Mouse (Mus musculus) limb, embryonic 10.5 days (tissue): ENCODE data around the gene Ptcd3. TPM values are rescaled to one million over a fixed set of nuclear protein-coding genes. Genes with fewer than 3 reads are reported as not detected.
"Not testable (repeated sequence)": the region's sequence is repeated elsewhere in the genome, so short reads cannot be mapped to it uniquely, and the experiment has no call there.

Experiments
- DNase-seq: peaks from one replicate; pipeline ENCODE4 v3.0.0-alpha.2; 2017; ENCODE audit warnings: low spot score
- H3K27ac ChIP-seq: fragments of 300-500 bp; sonication (generic); 2 replicates; pipeline ENCODE4 v1.5.1; 2016; ENCODE audit warnings: mild to moderate bottlenecking
- H3K27me3 ChIP-seq: fragments of 300-500 bp; sonication (generic); 2 replicates; pipeline ENCODE4 v1.6.1; 2016; ENCODE audit warnings: low read depth, mild to moderate bottlenecking; ENCODE audit not compliant: poor library complexity, severe bottlenecking
- H3K36me3 ChIP-seq: fragments of 300-500 bp; sonication (generic); 2 replicates; pipeline ENCODE4 v1.6.1; 2016; ENCODE audit warnings: mild to moderate bottlenecking, moderate library complexity
- H3K4me1 ChIP-seq: fragments of 300-500 bp; sonication (generic); 2 replicates; pipeline ENCODE4 v1.6.1; 2016
- H3K4me3 ChIP-seq: fragments of 300-500 bp; sonication (generic); 2 replicates; pipeline ENCODE4 v1.5.1; 2016; ENCODE audit warnings: mild to moderate bottlenecking, moderate library complexity
- H3K9me3 ChIP-seq: fragments of 300-500 bp; sonication (generic); replicated peaks from 2 replicates; pipeline ENCODE4 v1.6.1; 2016; ENCODE audit warnings: mild to moderate bottlenecking
- WGBS: fragments of 180-500 bp; shearing (Covaris S2); methylation state at CpG from one replicate; pipeline ENCODE4 v1.1.7; 2016; 5-methylcytosine and 5-hydroxymethylcytosine counted together
- polyA plus RNA-seq: library from polyadenylated mRNA; unstranded; fragments of >200 nt; fragmentation: Nextera tagmentation; extraction: Ambion mirVana; gene quantifications from 2 replicates; pipeline ENCODE4 v1.2.1, GENCODE M21; 2016

Ptcd3 gene
- polyA plus RNA-seq, 1 experiment from 2014 or later: 157 TPM

DNA sequence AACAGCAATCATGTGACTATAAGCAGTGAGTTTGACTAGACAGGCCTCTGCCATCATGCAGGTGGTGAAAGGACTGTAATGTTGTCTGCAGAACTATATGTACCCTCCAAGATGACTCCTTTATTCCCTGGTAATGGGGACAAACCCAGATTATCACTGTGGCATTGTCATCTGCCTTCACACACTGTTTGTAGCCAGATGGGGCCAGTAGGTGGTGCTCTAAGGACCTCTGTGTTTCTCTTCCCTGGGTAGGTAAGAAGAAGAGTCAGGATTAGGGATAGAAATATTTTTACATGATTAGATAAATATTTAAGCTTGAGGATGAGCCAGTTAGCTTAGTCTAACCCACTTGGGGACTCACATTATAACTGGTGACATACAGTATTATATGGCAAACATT, 19.4 kb upstream of the Ptcd3 start:
- H3K4me3 ChIP-seq: no peak overlapping the region
- no peaks in the 10 kb centered on the region for H3K9me3 ChIP-seq
- DNase-seq: peak; percentile 45
- peaks cover 13% of the 10 kb centered on the region; the same call in 1 of the 2 replicates for H3K4me1 ChIP-seq
- H3K36me3 ChIP-seq: peaks cover 96% of the 10 kb centered on the region
- H3K27me3 ChIP-seq: no peaks in the 10 kb centered on the region
- no peak overlapping the region for H3K27ac ChIP-seq

DNA sequence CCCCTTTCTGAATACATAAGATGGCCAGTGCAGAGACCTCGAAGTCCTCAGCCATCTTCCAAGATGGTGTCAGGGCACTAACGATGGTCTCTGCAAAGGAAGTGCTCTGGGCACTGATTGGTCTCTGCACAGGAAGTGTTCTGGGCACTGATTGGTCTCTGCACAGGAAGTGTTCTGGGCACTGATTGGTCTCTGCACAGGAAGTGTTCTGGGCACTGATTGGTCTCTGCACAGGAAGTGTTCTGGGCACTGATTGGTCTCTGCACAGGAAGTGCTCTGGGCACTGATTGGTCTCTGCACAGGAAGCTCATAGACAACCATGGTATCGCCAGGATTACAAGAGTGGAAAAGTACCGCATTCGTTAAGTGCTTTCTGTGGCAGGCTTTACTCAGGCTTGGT, 16.7 kb upstream of the Ptcd3 start:
- H3K36me3 ChIP-seq: peaks cover 96% of the 10 kb centered on the region
- H3K27me3 ChIP-seq, H3K4me3 ChIP-seq, H3K4me1 ChIP-seq, H3K27ac ChIP-seq, H3K9me3 ChIP-seq, DNase-seq: not testable (repeated sequence)
- WGBS: 91% methylated on average over 5 of the region's 5 CpGs

DNA sequence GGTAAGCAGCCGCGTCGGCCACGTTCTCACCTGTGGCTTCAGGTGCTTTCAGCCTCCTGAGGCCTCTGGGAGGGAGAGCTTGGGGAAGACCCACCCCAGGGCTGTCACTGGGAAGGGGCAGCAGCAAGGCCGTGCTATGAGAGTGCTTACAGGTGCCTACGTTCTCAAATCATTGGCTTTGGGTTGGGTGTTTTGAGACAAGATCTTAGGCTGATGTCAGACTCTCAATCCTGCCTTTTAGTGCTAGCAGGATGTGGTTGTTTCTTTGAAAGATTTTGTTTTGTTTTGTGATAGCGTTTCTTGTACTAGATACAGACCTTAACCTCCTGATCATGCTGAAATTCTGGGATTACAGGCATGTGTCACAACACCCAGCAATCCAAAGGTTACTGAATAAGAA, 12.2 kb upstream of the Ptcd3 start:
- Histone ChIP-seq H3K27ac (no peak overlapping the region), H3K4me1 (no peaks in the 10 kb centered on the region), H3K4me3 (no peak overlapping the region), H3K36me3 (peaks cover 98% of the 10 kb centered on the region), H3K27me3 (no peaks in the 10 kb centered on the region), H3K9me3 (no peaks in the 10 kb centered on the region)
- DNase-seq: no peak
- WGBS: 96% methylated on average over 7 of the region's 7 CpGs

DNA sequence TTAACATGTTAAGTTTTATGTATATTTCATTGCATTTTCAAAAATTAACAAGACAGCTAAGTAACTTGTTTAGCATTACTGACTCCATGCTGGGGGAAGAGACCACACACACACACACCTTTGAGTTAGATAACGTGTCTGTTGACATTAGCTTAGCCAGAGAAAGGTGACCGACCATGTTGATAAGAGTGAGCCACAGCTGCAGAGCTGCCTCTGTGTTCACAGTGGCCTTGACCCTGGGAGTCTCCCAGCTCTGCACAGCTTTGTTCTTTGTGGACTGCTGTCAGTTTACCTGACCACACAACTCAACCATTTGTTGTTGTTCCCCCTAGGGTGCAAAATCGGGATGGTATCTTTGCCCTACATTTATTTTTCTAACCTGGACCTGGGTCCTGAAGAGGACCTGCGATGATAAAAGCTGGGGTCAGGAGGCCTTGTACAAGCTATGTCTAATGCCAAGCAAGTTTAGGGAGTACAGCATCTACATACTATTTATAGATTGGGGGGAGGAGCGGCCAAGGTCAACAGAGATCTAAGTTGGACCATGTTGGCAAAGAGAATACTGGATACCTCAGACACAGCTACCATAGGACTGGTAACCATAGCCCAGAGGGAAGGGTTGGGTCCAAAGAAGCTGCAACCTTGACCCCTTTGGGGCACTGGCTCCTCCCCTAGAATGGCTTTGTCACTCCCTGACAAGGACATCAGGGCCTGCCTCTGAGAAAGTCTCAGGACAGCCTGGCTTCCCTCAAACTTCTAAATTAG, 3.3 kb upstream of the Ptcd3 start:
- H3K27ac ChIP-seq: no peak overlapping the region
- no peaks in the 10 kb centered on the region for H3K9me3 ChIP-seq
- H3K4me3 ChIP-seq: no peak overlapping the region
- H3K27me3 ChIP-seq: no peaks in the 10 kb centered on the region
- peaks cover 54% of the 10 kb centered on the region for H3K36me3 ChIP-seq
- WGBS: 90% methylated on average over 5 of the region's 5 CpGs
- no peak for DNase-seq
- peaks cover 12% of the 10 kb centered on the region; the same call in 1 of the 2 replicates for H3K4me1 ChIP-seq

DNA sequence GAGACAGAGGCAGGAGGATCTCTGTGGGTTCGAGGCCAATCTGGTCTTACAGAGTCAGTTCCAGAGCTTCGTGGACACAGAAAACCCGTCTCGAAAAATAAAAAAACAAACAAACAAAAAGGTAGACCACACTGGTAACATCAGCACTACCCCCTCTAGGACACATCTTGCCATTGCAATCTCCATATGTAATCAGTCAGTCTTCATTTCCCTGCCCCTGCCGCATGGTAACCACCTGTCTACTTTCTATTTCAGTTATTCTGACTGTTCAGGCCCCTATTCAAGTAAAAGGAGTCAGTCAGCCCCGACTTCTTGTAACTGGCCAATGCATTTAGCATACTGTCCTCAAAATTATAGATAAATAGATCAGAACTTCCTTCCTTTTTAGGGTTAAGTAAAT, 1.3 kb upstream of the Ptcd3 start:
- WGBS: 77% methylated on average over 6 of the region's 6 CpGs
- peaks cover 13% of the 10 kb centered on the region; the same call in 1 of the 2 replicates for H3K4me1 ChIP-seq
- no peak for DNase-seq
- H3K4me3 ChIP-seq: peak overlapping the region; percentile 85
- H3K27ac ChIP-seq: no peak overlapping the region
- H3K9me3 ChIP-seq: no peaks in the 10 kb centered on the region
- H3K36me3 ChIP-seq: peaks cover 54% of the 10 kb centered on the region
- no peaks in the 10 kb centered on the region for H3K27me3 ChIP-seq

DNA sequence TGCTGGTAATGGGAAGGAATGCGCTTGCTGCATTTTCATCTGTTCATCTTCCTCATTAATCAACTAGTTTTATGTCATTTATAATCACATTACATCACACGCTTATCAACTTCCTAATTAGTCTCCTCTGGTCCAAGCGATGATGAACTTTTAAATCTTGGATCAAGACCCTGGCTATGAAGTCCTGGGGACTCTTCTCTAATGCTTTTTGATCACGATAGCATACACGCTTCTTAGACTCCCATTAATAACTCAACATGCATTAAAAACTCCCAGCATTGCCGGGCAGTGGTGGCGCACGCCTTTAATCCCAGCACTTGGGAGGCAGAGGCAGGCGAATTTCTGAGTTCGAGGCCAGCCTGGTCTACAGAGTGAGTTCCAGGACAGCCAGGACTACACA, 834 bp upstream of the Ptcd3 start:
- no peak for DNase-seq
- Histone ChIP-seq H3K4me1 (peaks cover 13% of the 10 kb centered on the region; the same call in 1 of the 2 replicates), H3K4me3 (peak overlapping the region; percentile 85), H3K27me3 (no peaks in the 10 kb centered on the region), H3K36me3 (peaks cover 54% of the 10 kb centered on the region), H3K27ac (peak overlapping the region; percentile 97), H3K9me3 (no peaks in the 10 kb centered on the region)
- WGBS: 25% methylated on average over 10 of the region's 10 CpGs

DNA sequence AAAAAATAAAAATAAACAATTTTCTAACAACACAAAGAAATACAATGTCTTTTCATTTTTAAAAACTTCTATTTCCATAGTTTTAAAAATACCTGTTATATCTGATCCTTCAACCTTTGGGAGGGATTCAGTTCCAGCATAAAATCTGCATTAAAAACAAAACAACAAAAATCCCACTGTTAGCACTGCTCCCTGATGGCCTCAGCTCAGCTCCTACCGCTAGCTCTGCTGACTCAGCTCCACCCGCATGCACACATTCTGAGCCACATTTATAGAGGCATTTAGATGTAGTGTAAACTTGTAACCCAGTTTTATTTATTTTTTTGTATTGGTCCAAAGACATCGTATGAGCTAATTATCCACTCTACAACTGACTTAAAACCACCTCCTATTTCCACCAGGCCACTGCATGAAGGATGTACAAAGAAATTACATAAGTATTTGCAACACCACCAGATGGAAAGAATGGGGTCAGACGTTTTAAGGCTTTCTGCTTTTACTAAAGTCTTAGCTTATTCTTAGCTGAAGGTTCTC, 781 bp downstream of the Ptcd3 start:
- Histone ChIP-seq H3K27ac (peak overlapping the region; percentile 97), H3K36me3 (peaks cover 55% of the 10 kb centered on the region), H3K27me3 (no peaks in the 10 kb centered on the region), H3K4me1 (peaks cover 13% of the 10 kb centered on the region; the same call in 1 of the 2 replicates), H3K4me3 (peak overlapping the region; percentile 85), H3K9me3 (no peaks in the 10 kb centered on the region)
- WGBS: 7% methylated on average over 4 of the region's 4 CpGs
- DNase-seq: no peak

DNA sequence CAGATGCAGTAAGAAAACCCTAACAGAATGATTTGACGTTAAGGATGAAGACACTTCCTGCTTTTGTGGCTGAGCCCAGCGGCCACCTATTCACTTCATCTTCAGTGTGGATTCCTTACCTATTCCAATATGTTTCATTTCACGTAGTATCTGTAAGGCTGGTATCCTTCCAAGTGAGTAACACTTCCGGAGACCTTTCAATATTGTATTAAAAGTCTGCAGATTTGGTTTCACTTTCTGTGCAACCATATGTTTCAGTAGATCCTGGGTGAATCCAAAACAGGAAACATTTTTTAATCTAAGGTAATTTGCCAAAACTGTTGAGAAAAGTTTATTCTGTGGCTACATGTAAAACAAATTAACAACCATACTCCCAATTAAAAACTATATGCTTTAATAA, 15.3 kb downstream of the Ptcd3 start:
- Histone ChIP-seq H3K4me3 (no peak overlapping the region), H3K4me1 (no peaks in the 10 kb centered on the region), H3K27me3 (no peaks in the 10 kb centered on the region), H3K9me3 (no peaks in the 10 kb centered on the region), H3K27ac (no peak overlapping the region), H3K36me3 (peaks cover 99% of the 10 kb centered on the region)
- no peak for DNase-seq
- 93% methylated on average over 4 of the region's 4 CpGs for WGBS

DNA sequence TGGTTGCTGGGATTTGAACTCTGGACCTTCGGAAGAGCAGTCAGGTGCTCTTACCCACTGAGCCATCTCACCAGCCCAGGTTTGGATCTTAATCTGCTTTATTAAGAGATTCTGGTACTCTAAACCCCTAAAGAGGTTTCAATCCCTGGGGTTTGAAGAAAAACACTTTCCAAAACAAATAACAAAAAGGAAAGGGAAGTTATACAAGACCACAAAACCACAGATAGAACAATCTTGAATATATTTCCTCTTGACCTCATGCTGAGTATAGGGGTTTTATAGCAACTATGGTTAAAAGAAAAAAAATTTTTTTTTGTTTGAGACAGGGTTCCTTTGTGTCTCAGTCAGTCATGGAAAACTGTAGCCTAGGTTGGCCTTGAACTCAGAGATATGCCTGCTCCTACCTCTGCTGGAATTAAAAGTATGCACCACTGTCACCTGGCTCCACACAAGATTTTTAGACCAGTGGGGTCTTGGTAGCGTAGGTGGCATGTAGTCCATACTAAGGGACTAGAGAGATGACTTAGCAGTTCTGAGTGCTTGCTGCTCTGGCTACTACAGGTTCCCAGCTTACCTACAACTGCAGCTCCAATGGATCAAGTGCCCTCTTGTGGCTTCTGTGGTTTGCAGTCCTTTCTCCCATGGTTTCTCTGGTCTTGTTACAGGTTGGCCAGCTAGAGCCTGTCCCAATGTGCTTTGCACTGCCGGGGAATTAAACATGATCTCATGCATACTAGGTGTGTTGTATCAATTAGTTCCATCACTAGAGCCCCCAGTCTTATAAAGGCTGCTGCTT, 30.4 kb downstream of the Ptcd3 start:
- no peaks in the 10 kb centered on the region for H3K9me3 ChIP-seq
- H3K4me3 ChIP-seq: no peak overlapping the region
- H3K27me3 ChIP-seq: no peaks in the 10 kb centered on the region
- H3K36me3 ChIP-seq: peaks cover 93% of the 10 kb centered on the region
- H3K4me1 ChIP-seq: no peaks in the 10 kb centered on the region
- 98% methylated on average over 3 of the region's 3 CpGs for WGBS
- DNase-seq: no peak
- no peak overlapping the region for H3K27ac ChIP-seq

DNA sequence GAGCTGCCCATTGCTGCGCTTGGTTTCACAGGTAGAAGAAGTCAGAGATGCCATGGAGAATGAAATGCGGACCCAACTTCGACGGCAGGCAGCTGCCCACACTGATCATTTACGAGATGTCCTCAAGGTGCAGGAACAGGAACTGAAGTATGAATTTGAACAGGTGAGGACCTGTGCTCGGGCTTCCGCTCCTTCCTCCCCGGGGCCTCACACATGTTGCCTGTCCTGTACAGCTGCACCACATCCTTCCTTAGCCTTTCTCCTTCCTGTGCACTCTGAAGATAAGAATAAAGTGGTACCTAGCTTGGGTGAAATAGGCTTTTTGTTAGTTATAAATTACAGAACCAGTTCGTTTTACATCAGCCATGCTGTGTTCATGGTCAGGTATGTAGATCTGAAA, 37.2 kb downstream of the Ptcd3 start:
- no peak for DNase-seq
- WGBS: 94% methylated on average over 9 of the region's 9 CpGs
- peaks cover 91% of the 10 kb centered on the region for H3K36me3 ChIP-seq
- no peaks in the 10 kb centered on the region for H3K27me3 ChIP-seq
- H3K4me1 ChIP-seq: no peaks in the 10 kb centered on the region
- H3K4me3 ChIP-seq: no peak overlapping the region
- no peak overlapping the region for H3K27ac ChIP-seq
- no peaks in the 10 kb centered on the region for H3K9me3 ChIP-seq

DNA sequence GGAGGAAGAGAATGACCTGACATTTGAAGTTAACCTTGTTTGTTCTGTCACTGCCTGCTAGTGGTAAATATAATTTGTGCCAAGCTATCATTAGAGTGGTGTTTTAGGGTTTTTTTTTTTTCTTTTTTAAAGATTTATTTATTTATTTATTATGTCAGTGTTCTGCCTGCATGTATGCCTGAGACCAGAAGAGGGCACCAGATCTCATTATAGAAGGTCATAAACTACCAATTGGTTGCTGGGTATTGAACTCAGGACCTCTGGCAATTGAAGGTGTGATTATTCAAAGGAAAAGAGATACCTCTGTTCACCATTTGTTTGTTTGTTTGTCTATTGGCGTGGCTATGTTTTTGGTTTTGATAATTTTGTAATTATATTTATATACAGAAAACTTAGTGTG, 39.7 kb downstream of the Ptcd3 start:
- H3K27me3 ChIP-seq: no peaks in the 10 kb centered on the region
- H3K27ac ChIP-seq: no peak overlapping the region
- WGBS: 89% methylated on average over 1 of the region's 1 CpGs
- peaks cover 92% of the 10 kb centered on the region for H3K36me3 ChIP-seq
- DNase-seq: no peak
- H3K4me3 ChIP-seq: no peak overlapping the region
- H3K4me1 ChIP-seq: no peaks in the 10 kb centered on the region
- H3K9me3 ChIP-seq: no peaks in the 10 kb centered on the region

DNA sequence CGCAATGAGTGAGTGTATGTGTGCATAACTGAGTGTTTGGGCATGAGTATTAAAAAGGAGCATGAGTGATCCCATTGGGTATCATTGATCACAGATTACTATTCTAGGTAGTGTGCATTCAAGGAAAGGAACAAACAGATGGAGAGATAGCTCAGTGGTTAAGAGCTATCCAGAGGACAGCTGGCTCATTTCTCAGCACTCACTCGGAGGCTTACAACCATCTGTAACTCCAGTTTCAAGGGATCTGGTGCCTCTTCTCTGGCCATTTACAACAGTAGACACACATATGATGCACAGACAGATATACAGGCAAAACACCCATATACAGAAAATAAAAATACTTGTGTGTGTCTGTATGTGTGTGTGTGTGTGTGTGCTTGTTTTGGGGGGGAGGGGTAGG, 40.8 kb downstream of the Ptcd3 start:
- no peak overlapping the region for H3K27ac ChIP-seq
- H3K36me3 ChIP-seq: peaks cover 92% of the 10 kb centered on the region
- H3K4me3 ChIP-seq: no peak overlapping the region
- no peaks in the 10 kb centered on the region for H3K9me3 ChIP-seq
- DNase-seq: no peak
- H3K4me1 ChIP-seq: no peaks in the 10 kb centered on the region
- H3K27me3 ChIP-seq: no peaks in the 10 kb centered on the region
- WGBS: 97% methylated on average over 2 of the region's 2 CpGs

DNA sequence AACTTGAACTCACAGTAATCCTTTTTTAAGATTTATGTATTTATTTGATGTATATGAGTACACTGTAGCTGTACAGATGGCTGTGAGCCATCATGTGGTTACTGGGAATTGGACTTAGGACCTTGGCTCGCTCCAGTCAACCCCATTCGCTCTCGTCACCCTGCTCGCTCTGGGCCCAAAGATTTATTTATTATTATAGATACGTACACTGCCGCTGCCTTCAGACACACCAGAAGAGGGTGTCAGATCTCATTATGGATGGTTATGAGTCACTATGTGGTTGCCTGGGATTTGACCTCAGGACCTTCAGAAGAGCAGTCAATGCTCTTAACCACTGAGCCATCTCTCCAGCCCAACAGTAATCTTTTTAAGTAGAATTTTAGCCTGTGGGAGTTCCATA, 61.6 kb downstream of the Ptcd3 start:
- H3K4me1 ChIP-seq, H3K9me3 ChIP-seq, H3K27ac ChIP-seq, H3K27me3 ChIP-seq, DNase-seq, H3K4me3 ChIP-seq: not testable (repeated sequence)
- peaks cover 73% of the 10 kb centered on the region for H3K36me3 ChIP-seq
- WGBS: 93% methylated on average over 6 of the region's 6 CpGs
